Mouse (Mus musculus) macrophage (primary cell): ENCODE results near the gene Dbt. TPM values are rescaled to one million over a fixed set of nuclear protein-coding genes. Genes with fewer than 3 reads are reported as not detected.

Experiments used
- H3K27ac ChIP-seq: fragments of 350-480 bp; formaldehyde crosslinking; 2 replicates; pipeline ENCODE4 v1.9.0; 2021
- H3K36me3 ChIP-seq: fragments of 350-480 bp; formaldehyde crosslinking; 2 replicates; pipeline ENCODE4 v1.9.0; 2021; ENCODE audit errors: inconsistent target
- H3K4me3 ChIP-seq: fragments of 350-480 bp; formaldehyde crosslinking; 2 replicates; pipeline ENCODE4 v1.9.0; 2021; ENCODE audit errors: inconsistent target
- H3K79me2 ChIP-seq: fragments of 350-480 bp; formaldehyde crosslinking; 2 replicates; pipeline ENCODE4 v1.9.0; 2021; ENCODE audit errors: inconsistent target
- WGBS: methylation state at CpG from one replicate; pipeline ENCODE4 v1.1.7; 2026; ENCODE audit warnings: inconsistent platforms; ENCODE audit not compliant: missing documents; 5-methylcytosine and 5-hydroxymethylcytosine counted together
- polyA plus RNA-seq: library from polyadenylated mRNA; stranded (reverse); fragments of 250-400 nt; gene quantifications from 3 replicates; pipeline ENCODE4 v1.2.4, GENCODE M21; 2018; ENCODE audit warnings: inconsistent platforms
- total RNA-seq, 78 experiments: library from RNA; depleted of rRNA; stranded (reverse); fragments of 250-400 nt; gene quantifications; 1 replicate in 9 of 78; 2 replicates in 24 of 78; 3 replicates in 43 of 78; 4 replicates in 2 of 78; pipeline ENCODE4 v1.2.4; 2018; ENCODE audit warnings: inconsistent platforms in 56 of 78

Dbt gene
- total RNA-seq (2018; cell fraction: chromatin; rRNA removed) = 10 to 100 TPM in 1 of 26 experiments, 1 to 10 TPM in 23, under 1 TPM in 2; 0.76 to 10.6 (median 4.5) TPM
- total RNA-seq (2018; cell fraction: cytosol; rRNA removed) = 10 to 100 TPM in 23 of 26 experiments, 1 to 10 TPM in 3; 7.5 to 15.9 (median 12.9) TPM
- total RNA-seq (2018; cell fraction: nucleus; rRNA removed) = 10 to 100 TPM in 3 of 26 experiments, 1 to 10 TPM in 23; 2.0 to 13.3 (median 6.1) TPM
- polyA plus RNA-seq = 10.3 to 14.6 TPM (median 12.6 TPM) in 3 replicates

- 2% methylated on average over 32 of the region's 36 CpGs for WGBS
- peak within 1 kb of the TSS; percentile 85 for H3K4me3 ChIP-seq
- no peak within 1 kb of the TSS; the same call in 1 of the 2 replicates for H3K27ac ChIP-seq
These were observed at the start of gene Dbt for GRCm38 (mm10) chr3:116512904-116513716. TSS of gene Dbt (plus strand) at chr3:116513070.

DNA sequence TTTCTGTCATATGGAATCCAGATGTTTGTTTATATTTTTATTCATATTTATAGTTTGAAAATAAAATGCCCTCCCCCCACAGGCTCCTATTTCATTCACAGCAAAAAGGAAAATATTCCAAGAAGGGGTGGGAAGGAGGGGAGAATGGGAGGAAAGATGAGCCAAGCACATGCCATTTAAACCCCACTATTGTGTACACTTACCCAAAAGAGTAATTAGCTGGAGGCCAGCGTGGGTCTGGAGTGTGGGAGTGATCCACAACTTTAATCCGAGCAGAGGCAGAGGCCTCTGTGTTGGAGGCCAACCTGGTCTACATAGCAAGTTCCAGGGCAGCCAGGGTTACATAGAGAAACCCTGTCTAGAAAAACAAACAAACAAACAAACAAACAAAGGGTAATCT is 48.6 kb upstream of the Dbt start:
- H3K36me3 ChIP-seq = no peaks in the 10 kb centered on the region
- H3K27ac ChIP-seq = no peak overlapping the region
- H3K79me2 ChIP-seq = no peaks in the 10 kb centered on the region
- H3K4me3 ChIP-seq = no peak overlapping the region
- 92% methylated on average over 2 of the region's 2 CpGs for WGBS

More at GRCm38 (mm10) chr3:116512904-116513716, at the start of gene Dbt:
- Histone ChIP-seq H3K36me3 (no peaks in the 10 kb centered on the region), H3K79me2 (no peaks in the 10 kb centered on the region)

DNA sequence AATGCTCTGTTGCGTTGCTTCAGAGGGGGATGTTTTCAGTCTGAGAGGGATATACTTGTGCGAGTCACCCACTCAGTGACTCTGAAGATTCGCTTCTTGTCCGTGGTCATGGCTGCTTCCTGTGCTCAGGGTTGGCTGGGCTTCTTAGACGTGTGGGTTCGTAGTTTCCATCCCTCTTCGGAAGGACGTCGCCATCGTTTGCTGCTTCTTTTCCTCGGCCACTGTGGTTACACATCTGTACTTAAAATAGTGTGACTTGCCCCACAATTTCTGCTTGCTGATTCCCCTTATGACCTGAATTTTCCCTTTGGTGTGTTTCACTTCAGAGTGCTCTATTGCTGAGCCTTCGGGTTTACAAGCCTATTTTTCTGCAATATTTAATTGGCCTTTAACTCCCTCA is 47.2 kb upstream of the Dbt start:
- Histone ChIP-seq H3K4me3 (no peak overlapping the region), H3K79me2 (no peaks in the 10 kb centered on the region), H3K27ac (no peak overlapping the region), H3K36me3 (no peaks in the 10 kb centered on the region)
- 26% methylated on average over 12 of the region's 12 CpGs for WGBS

DNA sequence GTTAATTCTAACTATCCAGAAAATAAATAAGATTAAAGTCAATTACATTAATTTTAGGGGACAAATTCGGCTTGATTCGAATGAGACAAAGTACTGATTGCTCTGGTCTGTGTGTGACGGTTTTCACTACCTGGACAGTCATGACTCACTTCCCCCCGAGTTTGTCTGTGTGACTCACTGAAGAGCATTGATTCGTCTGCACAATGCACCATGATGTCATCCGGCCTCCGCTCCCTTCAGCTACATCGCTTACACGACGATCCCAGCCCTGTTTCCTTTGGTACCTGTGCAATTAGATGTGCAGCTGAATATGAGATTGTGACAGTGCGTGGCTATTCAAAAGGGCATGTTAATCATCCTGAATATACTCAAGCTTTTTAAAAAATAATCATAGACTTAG is 38.3 kb upstream of the Dbt start:
- Histone ChIP-seq H3K79me2 (no peaks in the 10 kb centered on the region), H3K4me3 (no peak overlapping the region), H3K27ac (no peak overlapping the region), H3K36me3 (no peaks in the 10 kb centered on the region)
- WGBS = 69% methylated on average over 11 of the region's 11 CpGs

GRCm38 (mm10) chr3:116476686-116477298 is 36.1 kb upstream of the Dbt start:
- H3K4me3 ChIP-seq = no peak overlapping the region
- WGBS = 66% methylated on average over 5 of the region's 5 CpGs
- H3K79me2 ChIP-seq = no peaks in the 10 kb centered on the region
- no peak overlapping the region for H3K27ac ChIP-seq
- H3K36me3 ChIP-seq = no peaks in the 10 kb centered on the region

DNA sequence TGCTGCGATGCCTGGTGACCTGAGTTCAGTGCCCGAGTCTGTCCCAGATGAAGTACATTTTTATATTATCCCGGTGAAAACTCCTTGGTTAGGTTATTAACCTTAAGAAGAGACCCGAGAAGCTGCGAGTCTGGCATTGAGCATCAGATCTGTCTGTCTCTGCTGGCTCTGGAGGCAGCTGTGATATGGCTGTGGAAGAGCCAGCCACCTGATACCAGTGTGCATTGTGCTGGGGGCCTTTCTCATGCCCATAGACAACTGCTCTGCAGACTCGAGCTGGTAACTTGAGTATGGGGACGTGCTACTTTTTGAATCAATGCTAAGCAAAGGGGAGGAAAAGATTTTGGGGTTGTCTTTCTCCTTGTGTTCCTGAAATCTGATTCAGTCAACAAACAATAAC is 35.5 kb upstream of the Dbt start:
- Histone ChIP-seq H3K79me2 (no peaks in the 10 kb centered on the region), H3K36me3 (no peaks in the 10 kb centered on the region), H3K4me3 (no peak overlapping the region), H3K27ac (no peak overlapping the region)
- WGBS = 96% methylated on average over 7 of the region's 7 CpGs

GRCm38 (mm10) chr3:116480119-116480518 is 32.8 kb upstream of the Dbt start:
- WGBS = 92% methylated on average over 2 of the region's 2 CpGs
- no peaks in the 10 kb centered on the region for H3K79me2 ChIP-seq
- no peak overlapping the region for H3K27ac ChIP-seq
- H3K36me3 ChIP-seq = no peaks in the 10 kb centered on the region
- no peak overlapping the region for H3K4me3 ChIP-seq

DNA sequence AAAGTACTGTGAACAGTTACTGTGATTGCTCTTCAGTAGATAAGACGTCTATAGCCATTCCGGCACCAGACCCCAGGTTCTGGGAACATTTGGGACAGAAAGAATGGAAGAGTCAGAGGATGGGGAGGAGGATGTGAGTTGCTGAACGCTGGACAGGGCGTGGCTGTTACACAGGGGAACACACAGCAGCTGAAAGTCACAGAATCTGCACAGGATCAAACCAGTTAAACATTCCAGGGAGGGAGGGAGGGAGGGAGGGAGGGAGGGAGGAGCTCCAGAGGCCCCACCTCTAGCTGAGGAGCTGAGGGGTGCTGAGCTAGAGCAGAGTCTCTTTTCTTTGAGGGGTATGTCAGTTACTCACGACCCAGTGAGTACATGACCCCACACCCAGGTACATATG is 31.9 kb upstream of the Dbt start:
- Histone ChIP-seq H3K27ac (no peak overlapping the region), H3K79me2 (no peaks in the 10 kb centered on the region), H3K36me3 (no peaks in the 10 kb centered on the region), H3K4me3 (no peak overlapping the region)
- WGBS = 83% methylated on average over 5 of the region's 5 CpGs

DNA sequence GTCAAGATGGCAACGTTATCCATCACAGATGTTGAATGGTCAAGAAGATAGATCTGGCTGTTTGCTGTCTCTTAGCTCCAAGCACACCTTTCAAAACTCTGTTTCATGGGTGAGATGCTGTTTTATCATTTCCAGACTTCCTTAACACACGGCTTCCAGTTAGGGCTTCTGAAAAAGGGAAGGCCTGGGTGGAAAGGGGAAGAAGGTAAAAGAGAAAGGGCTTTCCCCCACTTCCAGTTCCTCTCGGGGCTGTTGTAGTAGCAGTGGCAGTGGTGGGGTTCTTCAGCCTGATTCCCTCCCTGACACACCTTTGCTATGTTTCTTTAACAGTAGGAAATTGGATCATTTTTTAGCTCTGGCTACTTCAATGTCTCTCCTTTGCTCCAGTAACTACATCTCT is 30.1 kb upstream of the Dbt start:
- H3K79me2 ChIP-seq = no peaks in the 10 kb centered on the region
- no peaks in the 10 kb centered on the region for H3K36me3 ChIP-seq
- no peak overlapping the region for H3K4me3 ChIP-seq
- peak overlapping the region; percentile 25 for H3K27ac ChIP-seq
- 18% methylated on average over 3 of the region's 3 CpGs for WGBS

DNA sequence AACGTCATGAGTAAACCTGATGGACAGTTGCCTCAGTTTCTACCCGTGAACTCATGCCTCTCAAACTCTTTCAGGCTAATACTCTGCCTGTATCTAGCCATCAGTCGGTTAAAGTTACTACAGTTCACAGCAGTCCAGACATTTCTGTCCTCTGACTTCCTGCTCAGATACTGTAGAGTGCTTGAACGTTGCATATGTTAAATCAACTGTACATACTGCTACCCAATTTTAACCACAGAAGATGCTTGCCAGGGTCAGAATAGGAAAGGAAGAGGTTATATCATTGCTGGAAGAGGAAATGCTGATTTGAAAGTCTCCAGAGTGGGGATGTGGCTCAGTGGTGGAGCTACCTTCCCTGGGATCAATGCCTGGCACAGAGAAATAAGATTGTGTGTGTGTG is 29.6 kb upstream of the Dbt start:
- 38% methylated on average over 4 of the region's 4 CpGs for WGBS
- Histone ChIP-seq H3K36me3 (peaks cover 3% of the 10 kb centered on the region; the same call in 1 of the 2 replicates), H3K4me3 (no peak overlapping the region), H3K79me2 (no peaks in the 10 kb centered on the region), H3K27ac (peak overlapping the region; percentile 25)

- H3K4me3 ChIP-seq = no peak overlapping the region
- 94% methylated on average over 5 of the region's 5 CpGs for WGBS
- H3K27ac ChIP-seq = no peak overlapping the region
- H3K36me3 ChIP-seq = peaks cover 69% of the 10 kb centered on the region
- H3K79me2 ChIP-seq = no peaks in the 10 kb centered on the region
These were observed 21.9 kb upstream of the Dbt start for GRCm38 (mm10) chr3:116490920-116491319.

- no peak overlapping the region for H3K27ac ChIP-seq
- peaks cover 78% of the 10 kb centered on the region for H3K36me3 ChIP-seq
- no peak overlapping the region for H3K4me3 ChIP-seq
- 100% methylated on average over 1 of the region's 1 CpGs for WGBS
- no peaks in the 10 kb centered on the region for H3K79me2 ChIP-seq
These were observed 20.9 kb upstream of the Dbt start for GRCm38 (mm10) chr3:116491923-116492454.

DNA sequence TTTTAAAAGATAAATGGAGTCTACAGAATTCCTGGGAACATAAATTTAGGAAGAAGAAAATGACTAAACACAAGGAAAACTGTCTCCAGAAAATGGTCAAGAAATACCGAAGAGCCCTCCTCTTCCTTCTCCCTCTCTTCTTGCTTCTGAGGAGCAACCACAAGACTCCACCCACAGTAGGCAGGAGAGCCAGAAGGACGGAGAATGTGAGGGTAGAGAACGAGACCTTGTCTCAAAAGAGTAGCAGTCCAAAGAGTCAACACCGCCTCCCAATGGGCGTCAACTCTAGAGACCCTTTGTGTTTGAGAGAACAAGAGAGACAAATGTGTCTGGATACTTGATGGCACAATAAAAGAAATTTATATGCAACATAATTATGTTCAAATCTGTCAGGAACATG is 19.2 kb upstream of the Dbt start:
- no peak overlapping the region for H3K4me3 ChIP-seq
- H3K36me3 ChIP-seq = peaks cover 90% of the 10 kb centered on the region
- 30% methylated on average over 5 of the region's 5 CpGs for WGBS
- H3K79me2 ChIP-seq = no peaks in the 10 kb centered on the region
- H3K27ac ChIP-seq = no peak overlapping the region

DNA sequence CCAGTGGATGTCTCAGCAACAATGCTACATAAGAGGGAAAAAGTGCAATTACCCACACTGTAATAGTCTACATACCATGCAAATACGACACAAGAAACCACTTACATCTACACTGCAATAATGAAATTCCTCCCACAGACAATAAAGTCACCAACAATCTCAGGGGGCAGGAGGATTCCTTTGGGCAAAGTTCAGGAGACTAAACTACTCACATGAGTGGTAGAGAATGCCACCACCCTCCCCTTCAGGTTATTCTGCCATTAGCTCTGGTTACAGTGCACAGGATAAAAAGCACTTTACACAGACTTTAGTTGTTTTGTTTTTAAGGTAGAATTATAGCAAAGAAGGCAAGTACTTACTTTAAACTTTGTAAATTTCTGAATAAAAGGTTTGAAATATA is 17.2 kb upstream of the Dbt start:
- WGBS = 83% methylated on average over 1 of the region's 1 CpGs
- Histone ChIP-seq H3K4me3 (no peak overlapping the region), H3K36me3 (peaks cover 87% of the 10 kb centered on the region), H3K27ac (no peak overlapping the region), H3K79me2 (no peaks in the 10 kb centered on the region)
